Mouse (Mus musculus): Measurements from ENCODE around the gene Lrrc10.
"Not testable (repeated sequence)": the region's sequence is repeated elsewhere in the genome, so short reads cannot be mapped to it uniquely, and the experiment has no call there.

Lrrc10 gene

DNA sequence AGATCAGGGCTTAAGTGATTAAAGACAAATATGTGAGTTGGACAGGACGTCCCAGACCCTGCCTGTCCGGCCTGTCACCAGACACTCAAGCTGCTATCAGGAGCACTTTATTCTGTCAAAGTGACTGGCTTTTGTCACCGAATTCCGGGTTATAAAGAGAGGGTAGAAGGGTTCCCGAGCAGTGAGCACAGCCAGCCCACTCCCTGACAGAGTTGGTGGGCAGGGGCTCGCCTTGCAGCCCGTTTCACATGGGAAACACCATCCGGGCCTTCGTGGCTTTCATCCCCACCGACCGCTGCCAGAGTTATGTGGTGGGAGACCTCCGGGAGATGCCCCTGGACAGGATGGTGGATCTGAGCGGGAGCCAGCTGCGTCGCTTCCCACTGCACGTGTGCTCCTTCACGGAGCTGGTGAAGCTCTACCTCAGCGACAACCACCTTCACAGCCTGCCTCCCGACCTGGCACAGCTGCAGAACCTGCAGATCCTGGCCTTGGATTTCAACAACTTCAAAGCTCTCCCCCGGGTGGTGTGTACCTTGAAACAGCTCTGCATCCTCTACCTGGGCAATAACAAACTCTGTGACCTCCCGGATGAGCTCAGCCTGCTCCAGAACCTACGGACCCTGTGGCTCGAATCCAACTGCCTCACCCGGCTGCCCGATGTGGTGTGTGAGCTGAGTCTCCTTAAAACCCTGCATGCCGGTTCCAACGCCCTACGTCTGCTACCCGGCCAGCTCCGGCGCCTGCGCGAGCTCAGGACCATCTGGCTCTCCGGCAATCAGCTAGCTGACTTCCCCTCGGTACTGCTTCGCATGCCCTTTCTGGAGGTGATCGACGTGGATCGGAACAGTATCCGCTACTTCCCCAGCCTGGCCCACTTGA, at the start of gene Lrrc10:
Gene Lrrc10, plus strand, starts transcription at position 167 of the 882 bp plus-strand sequence.
- DNase-seq (ENCODE audit: extremely low spot score, low spot score): peak; percentile 41

DNA sequence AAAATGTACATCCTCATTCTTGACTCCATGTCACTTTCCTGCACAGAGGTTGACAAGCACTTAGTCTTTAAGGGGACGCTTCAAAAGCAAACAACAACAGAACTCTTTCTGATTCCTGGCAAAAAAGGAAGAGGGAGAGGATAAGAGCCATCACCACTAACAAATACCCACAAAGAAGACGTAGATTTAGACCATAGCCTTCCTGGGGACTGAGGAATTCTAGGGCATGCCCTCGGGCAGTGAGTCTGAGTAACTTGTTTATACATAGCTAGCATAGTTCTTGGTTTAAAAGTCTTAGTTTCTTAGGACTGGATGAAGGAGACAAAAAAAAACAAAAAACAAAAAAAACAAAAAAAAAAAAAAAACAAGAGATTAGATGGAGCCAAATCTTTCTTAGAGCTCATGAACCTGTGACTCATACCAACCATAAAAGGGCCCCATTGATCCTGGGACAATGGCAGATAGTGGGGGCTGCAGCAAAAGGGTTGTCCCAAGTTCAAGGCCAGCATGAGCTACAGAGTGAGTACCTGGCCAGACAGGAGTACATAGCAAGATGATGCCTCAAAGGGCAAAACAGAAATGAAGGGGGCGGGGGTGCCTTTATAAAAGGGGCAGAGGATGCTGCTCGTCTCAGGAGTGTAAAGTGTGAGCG, 49.4 kb upstream of the Lrrc10 start:
- DNase-seq (ENCODE audit: extremely low spot score, low spot score): no peak

DNA sequence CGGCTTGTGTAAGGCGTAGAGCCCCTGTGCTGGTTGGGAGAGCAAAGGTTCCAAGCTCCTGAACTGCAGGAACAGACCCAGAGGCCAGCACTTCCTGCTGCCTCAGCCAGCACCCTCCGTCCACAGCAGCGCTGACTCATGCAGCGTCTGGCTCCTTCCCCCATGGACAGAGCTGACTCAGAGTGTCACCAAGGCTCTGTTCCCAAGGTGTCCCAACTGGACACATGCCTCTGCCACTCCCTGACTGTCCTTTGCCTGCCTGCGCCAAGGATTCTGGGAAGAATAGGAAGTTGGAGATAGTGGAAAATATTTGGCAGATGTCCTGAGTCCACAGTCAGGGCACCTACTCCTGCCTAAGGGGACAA, 48.9 kb upstream of the Lrrc10 start:
- no peak for DNase-seq (ENCODE audit: extremely low spot score, low spot score)

DNA sequence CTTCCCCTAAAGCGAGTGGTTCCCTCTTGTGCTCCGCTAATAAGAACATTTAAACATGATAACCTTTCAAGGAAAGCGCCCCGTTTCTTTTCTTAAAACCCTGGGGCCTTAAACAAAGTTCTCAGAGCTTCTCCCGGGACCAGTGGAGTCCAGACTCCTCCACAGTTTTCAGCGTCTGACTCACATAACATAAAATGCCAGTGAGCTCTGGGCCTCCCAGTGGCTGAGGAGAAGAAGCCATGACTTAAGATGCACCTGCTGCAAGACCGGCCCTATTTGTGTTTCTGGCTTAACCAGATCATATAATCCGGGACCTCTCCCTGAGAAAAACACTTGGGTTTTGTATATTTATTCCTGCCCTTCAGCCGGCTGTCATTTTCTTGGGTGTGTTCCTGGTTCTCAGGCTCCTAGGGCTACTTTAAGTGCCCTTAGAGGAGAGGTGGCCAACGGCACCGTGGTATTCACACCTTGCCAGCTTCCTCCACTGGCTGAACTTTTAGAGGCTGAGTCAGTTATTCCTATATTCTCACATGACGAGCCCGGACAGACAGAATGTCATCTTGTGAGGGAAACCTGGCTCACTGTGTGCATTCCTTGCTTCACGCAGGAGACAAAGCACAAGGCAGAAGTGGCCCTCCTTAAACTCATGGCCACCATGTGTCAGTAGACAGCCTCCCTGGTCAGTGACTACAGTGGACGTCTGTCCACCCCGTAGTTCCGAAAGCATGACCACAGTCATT, 46.3 kb upstream of the Lrrc10 start:
- DNase-seq (ENCODE audit: extremely low spot score, low spot score): no peak

DNA sequence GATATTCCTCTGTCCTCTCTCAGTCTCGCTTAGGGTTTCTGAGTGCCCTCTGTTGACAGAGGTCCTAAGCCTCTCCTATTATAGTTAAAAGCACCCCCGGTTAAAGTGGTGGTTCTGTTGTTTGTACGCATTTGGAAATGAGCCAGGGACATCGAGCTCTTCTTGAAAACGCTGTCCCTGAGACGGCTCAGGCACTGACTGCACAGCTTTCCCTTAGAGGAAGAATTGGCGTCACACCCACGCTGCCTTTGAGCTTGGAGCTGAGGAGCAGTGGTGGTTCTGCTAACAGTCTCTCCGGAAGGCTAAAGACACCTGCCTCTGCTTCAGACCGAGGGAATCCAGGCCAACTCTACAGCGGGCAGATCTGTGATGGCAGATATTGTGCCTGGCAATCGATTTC, 44.2 kb upstream of the Lrrc10 start:
- DNase-seq (ENCODE audit: extremely low spot score, low spot score): no peak

DNA sequence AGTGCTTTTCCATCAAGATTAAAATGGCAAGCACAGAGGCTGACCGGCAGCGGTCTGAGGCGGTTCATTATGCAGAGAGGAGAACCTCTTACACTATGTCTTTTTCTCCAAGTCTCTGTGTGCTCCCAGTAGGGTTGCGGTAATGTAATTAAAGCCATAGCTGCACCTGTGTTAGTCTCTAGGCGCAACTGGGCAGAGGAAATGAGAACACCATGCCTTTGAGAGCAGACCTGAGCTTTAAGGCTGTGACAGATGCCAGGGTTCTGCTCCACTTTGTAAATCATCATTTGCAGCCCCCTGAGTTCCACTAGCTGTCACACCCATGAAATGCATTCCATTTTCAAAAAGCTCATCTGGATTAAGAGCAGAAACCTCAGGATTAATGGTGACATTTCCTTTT, 40.4 kb upstream of the Lrrc10 start:
- DNase-seq (ENCODE audit: extremely low spot score, low spot score): no peak

DNA sequence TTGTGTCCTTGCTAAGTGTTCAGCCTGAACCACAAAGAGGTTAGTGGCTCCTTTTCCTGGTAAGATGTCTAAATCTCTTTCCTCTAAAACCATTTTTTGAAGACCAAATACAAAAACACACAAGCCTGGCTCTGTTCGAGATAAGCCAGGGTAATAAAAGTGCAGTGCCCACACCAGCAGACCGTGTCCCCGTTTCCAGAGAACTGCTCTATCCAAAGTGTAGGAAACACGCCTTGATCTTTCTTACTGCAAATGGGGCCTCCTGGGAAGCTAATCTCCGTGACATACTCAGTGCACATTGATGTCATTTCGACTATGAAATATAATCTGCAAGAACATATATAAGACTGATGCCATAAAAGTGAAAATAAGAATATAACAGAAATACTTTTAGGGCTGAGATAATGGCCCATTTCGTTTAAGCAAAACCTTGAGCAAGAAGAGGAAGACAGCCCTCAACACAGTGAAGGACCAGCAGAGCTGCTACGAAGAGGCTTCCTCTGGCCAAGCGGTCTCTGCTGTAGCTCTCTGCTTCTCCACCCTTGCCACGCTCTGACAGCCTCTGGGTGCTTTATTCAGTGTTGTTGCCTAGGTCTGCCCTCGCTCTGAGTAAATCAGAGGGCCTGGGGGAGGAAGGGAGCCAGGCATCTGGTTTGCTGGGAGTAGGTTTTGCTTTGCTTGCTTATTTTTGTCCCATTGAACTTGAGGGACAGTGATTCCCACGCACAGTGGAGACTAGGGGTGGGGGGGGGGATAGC, 39.3 kb upstream of the Lrrc10 start:
- DNase-seq (ENCODE audit: extremely low spot score, low spot score): no peak

DNA sequence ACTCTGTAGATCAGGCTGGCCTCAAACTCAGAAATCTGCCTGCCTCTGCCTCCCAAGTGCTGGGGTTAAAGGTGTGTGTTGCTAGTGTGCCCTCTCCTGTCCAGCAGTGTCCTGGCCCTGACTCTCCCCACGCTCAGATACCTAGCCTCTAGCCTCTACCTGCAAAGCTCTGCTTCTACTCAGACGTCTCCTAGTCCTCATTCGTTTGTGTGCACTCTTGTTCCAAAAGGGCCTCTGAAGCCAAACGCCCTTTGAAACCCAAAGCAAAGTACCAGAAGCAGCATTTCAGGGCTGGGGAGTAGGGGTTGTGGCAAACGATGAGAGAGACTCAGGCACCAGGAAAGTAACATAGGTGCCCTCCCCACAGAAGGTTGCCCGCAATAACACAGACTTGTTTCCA, 35.5 kb upstream of the Lrrc10 start:
- no peak for DNase-seq (ENCODE audit: extremely low spot score, low spot score)

DNA sequence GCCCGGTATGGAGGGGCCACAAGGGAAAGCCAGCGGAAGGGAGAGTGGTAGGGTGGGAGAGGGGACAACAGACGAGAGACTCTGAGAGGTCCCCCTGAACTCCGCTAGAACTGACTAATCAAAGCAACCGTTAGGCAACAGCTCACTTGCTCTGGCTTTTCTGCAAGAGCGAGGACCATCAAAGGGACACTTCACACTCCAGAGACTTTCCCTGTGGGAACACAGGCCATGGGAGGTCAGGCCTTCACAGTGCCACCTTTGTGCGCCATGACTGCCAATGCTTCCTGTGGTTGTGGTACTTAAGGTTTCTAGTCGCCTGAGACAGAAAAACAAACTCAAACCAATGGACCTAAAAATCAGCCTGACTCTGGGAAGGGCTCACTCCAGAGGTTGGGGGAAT, 34.1 kb upstream of the Lrrc10 start:
- DNase-seq (ENCODE audit: extremely low spot score, low spot score): no peak

DNA sequence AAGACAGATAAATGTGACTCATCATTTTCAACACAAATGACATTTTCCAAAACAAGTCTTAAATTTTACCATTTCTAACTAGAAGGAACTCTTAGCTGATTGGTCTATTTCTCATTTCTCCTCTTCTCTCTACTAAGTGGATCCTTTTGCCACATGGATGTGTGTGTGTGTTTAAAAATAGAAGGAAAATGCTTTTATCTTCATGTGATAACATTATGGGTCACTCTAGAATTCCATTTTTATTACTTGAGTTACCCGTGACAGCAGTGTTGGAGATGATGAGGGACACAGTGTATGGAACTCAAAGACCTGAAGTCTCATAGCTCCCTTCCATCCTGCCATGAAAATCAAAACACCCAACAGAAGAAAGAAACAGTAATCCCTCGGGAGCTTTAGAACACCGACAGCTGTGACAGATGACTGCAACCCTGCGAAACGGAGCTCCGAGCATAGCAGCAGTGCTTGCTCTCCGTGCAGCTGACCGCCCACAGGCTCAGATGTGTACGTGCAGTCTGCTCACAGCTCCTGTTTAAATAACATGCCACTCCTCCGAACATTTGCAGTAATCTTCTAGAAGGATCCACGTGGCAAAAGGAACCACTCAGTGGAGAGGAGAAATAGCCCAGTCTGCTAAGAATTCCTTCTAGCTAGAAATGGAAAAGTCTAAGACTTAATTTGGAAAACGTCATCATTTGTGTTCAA, 31.3 kb upstream of the Lrrc10 start:
- DNase-seq (ENCODE audit: extremely low spot score, low spot score): peak; percentile 44

DNA sequence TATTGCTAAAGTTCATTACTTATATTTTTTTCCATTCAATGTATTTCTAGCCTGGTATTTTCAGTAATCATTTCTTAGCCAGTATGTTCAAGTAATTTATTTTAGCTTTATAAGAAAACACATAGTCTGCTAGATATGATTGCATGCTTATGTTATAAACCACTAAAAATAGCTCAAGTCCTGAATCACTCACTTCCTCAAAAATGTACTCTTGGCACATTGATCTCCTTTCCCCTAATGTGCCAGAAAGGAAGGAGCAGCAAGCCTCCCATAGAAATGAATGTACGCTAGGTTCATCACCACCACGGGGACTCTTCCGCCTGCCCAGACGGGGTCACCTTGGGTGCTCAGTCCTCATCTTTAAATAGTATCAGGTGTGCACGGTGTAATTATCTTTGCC, 30.6 kb upstream of the Lrrc10 start:
- DNase-seq (ENCODE audit: extremely low spot score, low spot score): no peak

DNA sequence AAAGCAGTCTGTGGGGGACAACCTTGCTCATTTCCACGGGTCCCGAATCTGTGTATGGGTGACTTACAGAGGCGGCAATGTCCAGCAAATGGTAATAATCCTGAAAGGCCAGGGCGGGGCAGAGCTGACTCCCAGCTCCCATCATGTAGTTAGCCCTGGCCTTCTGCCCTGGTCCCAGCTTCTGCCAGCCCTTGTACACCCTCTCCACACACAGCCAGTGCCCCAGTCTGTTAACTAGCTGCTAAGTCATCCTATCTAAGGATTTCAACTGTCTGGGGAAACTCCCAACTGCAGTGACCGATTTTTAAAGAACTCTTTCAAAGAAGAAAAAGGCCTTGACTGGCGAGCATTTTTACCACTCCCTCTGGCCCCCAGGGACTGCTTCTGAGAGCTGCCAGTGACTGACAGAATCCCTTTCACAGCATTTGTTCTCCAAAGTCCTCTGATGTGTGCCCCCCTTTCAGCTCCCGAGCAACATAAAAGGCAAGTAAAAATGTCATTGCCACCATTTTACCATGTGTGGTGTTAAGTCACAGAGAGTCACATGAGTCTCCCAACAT, 26.8 kb upstream of the Lrrc10 start:
- DNase-seq (ENCODE audit: extremely low spot score, low spot score): no peak

DNA sequence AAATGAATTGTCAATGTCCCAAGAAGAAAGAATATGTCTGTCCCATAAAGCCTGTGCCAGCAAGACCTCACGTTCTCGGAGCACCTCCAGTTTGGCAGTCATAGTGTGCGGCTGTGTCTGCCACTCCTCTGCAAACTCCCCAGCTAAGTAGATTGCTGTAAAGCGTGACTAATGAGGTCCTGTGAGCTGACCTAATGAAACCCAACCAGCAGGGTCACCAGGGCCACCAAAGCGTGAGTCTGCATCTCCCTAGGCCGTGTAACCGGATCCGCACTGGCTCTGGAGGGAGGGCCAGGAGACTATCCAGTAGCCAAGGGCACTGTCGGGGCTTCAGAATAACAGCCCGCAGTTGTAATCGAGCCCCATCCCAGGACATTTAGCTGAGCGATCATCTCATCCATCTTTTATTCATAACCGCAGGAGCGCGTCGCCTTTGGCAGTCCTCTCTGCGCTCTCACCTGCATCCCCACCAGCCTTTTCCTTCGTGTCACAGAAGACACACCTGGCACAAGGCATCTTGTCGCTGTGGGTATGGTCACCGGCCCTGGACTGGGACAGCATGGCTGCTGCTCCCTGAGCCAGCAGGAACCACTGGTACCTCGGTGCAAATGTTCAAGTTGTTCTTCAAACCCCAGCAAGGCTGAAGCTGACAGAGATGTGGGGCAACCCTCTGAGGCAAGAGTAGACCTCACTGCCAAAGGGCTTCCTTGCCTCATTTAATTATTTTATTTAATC, 24.0 kb upstream of the Lrrc10 start:
- DNase-seq (ENCODE audit: extremely low spot score, low spot score): peak; percentile 63

DNA sequence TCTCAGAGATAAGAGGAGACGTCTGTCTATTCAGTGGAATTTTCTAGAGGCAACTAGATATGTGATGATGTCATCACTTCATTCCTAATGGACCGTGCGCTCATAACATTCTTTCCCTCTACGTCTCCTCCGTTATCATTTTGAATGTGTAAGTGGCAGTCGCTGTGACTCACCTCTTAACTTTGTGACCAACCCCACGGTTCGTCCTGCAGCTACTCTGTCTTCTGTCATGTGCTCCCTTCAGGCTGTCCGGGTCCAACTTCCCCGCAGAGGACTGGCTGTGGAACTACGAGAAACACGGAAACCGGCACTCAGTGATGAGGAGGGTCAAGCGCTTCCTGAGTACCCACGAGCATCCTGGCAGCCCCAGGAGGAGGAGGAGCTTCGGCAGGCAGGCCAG, 21.4 kb upstream of the Lrrc10 start:
- DNase-seq (ENCODE audit: extremely low spot score, low spot score): no peak

DNA sequence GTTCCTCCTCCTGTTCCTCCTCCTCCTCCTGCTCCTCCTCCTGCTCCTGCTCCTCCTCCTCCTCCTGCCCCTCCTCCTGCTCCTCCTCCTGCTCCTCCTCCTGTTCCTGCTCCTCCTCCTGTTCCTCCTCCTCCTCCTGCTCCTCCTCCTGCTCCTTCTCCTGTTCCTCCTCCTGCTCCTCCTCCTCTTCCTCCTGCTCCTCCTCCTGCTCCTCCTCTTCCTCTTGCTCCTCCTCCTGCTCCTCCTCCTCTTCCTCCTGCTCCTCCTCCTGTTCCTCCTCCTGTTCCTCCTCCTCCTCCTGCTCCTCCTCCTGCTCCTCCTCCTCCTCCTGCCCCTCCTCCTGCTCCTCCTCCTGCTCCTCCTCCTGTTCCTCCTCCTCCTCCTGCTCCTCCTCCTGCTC, 19.4 kb upstream of the Lrrc10 start:
- DNase-seq (ENCODE audit: extremely low spot score, low spot score): not testable (repeated sequence)

DNA sequence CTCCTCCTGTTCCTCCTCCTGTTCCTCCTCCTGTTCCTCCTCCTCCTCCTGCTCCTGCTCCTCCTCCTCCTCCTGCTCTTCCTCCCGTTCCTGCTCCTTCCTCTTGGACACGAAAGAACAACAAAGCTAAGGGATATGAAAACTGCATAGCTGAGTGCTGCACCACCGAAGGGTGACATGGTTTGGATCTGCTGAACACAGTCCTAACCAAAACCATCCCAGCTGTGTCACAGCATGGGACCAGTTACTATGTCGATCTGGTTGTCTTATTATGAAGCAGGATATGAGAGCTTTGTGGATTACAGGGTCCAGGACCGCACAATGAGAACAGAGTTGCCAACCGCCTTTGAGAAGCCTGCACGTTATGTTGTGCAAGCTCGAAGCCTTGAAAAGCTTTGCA, 19.0 kb upstream of the Lrrc10 start:
- no peak for DNase-seq (ENCODE audit: extremely low spot score, low spot score)

DNA sequence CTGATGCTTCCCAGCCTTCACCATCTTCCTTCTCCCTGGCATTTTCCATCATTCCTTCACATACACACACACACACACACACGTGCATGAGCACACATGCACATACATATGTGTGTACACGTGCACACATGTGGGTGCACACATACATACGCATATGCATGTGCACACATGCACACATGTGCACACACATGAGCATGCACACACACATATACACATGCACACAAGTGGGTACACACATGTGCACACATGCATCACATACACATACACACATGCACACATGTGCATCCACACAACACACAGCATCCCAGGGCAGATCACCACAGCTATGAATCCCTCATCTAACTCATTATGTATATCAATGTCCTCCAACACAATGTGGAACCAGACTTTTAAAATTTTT, 14.0 kb upstream of the Lrrc10 start:
- no peak for DNase-seq (ENCODE audit: extremely low spot score, low spot score)

DNA sequence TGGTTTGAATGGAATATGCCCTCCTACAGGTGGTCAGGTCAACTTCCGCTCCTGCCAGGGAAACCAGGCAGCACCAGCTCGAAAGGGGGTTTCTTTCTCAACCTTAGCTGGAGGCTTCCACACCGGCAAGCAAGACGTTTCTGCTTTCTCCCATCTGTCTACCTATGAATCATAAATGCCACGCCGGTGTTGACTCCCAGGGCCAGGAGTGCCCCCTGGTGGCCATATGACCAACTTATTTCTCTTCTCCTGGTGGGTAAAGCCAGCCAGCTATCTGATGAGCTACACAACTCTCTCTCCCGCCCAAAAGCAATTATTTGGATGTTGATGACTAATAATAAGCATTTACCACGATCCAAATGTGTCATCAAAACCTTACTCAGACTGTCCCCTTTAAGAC, 11.4 kb upstream of the Lrrc10 start:
- peak; percentile 81 for DNase-seq (ENCODE audit: extremely low spot score, low spot score)

DNA sequence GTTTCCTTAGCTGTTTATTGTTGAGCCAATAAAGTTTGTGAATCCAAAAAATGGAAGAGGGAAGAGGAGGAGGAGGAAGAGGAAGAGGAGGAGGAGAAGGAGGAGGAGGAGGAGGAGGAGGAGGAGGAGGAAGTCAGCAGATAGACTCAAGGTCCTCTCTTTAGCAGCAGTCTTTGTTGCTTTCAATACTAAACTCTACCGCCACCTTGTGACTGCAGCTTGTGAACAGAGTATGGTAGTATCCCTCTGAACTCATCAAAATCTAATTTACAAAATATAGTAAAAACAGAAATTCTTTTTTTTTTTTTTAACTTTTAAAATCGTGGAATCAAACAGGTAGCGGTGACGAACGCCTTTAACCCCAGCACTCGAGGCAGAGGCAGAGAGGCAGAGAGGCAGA, 4.8 kb upstream of the Lrrc10 start:
- no peak for DNase-seq (ENCODE audit: extremely low spot score, low spot score)

DNA sequence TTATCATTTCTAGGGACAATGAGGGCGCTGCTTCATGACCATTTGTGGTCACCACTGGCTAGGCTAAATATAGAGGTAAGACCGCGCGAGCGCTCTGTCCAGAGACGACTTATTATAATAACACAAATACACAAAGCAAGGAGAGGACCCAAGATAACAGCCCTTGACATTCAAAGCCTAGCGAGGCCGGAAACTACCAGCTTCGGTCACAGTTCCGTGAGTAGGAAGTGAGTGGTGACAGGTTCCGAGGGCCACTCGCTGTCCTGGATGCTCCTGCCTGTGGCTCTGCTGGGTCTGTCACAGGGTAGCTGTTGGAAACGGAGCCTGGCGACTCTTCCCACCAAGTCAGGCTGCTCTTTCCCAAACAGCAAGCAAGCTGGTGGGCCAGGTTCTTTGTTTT, 2.8 kb upstream of the Lrrc10 start:
- DNase-seq (ENCODE audit: extremely low spot score, low spot score): no peak
